Mouse (Mus musculus) CH12.LX (cell line): ENCODE results near the gene Samsn1.

Experiments
- POLR2A ChIP-seq: IDR thresholded peaks from 2 replicates; pipeline ENCODE4 v1.6.1; 2011; ENCODE audit warnings: low read depth, mild to moderate bottlenecking, improper control_type of control experiment, low read length
- ZNF384 ChIP-seq: IDR thresholded peaks from 2 replicates; pipeline ENCODE4 v1.6.1; 2012; ENCODE audit warnings: low read depth, low read length, improper control_type of control experiment, inconsistent platforms

DNA sequence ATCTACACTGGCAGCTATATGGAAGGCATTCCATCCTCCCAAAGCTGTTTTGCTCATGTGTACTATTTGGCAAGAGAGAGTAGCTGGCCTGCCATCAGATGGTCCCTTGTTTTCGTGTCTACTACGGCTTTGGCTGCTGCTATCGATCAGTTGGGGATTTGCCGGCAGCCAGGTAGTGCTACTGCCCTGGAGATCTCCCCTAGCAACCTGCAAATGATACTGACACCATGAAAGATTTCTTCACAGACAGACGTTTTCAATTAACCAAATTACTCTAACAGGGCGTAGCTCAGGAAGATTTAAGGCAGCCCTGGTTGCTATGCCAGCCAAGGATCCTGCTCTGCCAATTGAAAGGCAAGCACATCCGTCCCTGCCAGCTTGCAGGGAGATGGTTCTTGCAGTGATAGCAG lies 178.4 kb downstream of the Samsn1 start:
- TF ChIP-seq ZNF384 (no peak), POLR2A (no peak)
